Mouse (Mus musculus) thymus, adult 2 months (tissue): ENCODE measurements at regions not wholly inside any gene's neighbourhood (a gene's known extent, or its start where the extent isn't known, plus 50 kb on each side); places are given as distances from the start of the nearest gene placed in this dataset.

ENCODE experiments used
- CTCF ChIP-seq: fragments of 200-500 bp; IDR thresholded peaks from 2 replicates; pipeline ENCODE4 v1.5.1; 2012; ENCODE audit warnings: mild to moderate bottlenecking, control low read depth, low read length, moderate library complexity, borderline replicate concordance; ENCODE audit not compliant: control insufficient read depth, poor library complexity, insufficient read depth; ENCODE audit errors: extremely low read depth
- POLR2A ChIP-seq: fragments of 200-500 bp; IDR thresholded peaks from 2 replicates; pipeline ENCODE4 v1.6.1; 2012; ENCODE audit warnings: mild to moderate bottlenecking, low read length, control low read depth, moderate library complexity; ENCODE audit not compliant: control insufficient read depth, poor library complexity, insufficient read depth; ENCODE audit errors: extremely low read depth

GRCm38 (mm10) chr11:111239784-111240183, 173.8 kb downstream of the Kcnj2 start:
- TF ChIP-seq CTCF (no peak), POLR2A (no peak)
